Mouse (Mus musculus) layer of hippocampus, postnatal 36 days (tissue): ENCODE measurements around the gene Ang4. TPM values are rescaled to one million over a fixed set of nuclear protein-coding genes. Genes with fewer than 3 reads are reported as not detected.
"Not testable (repeated sequence)": the region's sequence is repeated elsewhere in the genome, so short reads cannot be mapped to it uniquely, and the experiment has no call there.

Source experiments
- DNase-seq, 2 experiments: peaks; one replicate each; pipeline ENCODE4 v3.0.0; 2022
- total RNA-seq, 2 experiments: library from RNA; stranded (reverse); gene quantifications; 2 replicates each; pipeline ENCODE4 v1.2.3; 2021

Ang4 gene
- not detected for total RNA-seq

DNA sequence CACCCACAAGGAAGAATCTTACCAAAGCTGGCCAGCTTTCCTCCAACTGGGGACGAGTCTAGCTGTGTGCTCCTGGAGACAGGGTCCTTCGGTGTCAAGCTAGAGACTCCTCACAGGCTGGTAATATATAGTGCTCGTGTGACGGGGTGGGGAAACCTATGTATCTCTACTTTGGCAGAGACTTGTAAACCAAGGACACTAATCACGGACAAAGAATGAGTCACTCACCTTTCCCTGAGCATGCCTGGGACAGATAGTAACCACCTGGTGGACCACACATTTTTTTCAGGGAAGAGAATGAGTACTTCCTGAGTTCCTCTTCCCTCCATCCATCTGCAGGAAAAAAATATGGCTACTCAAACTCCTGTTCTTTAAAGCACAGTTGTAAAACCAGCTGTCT lies at the start of gene Ang4:
TSS of gene Ang4 (minus strand) at position 101 of the 400 bp plus-strand sequence.
- DNase-seq, result no peak

DNA sequence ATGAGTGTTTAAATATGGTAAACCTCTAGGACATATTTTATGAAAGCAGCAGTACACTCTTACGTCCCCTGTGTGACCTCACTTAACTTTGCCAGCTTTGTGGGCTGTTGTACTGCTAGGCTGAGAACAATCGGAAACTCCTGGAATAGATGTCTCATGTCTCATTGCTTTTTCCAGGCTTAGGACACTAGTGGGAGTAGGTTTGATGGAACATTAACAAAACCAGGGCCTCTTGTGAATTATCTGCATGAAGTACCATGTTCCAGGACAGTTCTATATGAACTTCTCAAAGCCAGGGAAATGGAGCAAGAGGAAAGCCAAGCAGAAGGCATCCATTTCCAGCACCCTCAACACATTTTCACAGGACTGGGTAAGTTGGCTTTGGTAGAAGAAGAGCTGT lies 26.4 kb upstream of the Ang4 start, which contains the start of gene AY358078:
TSS of gene AY358078 (plus strand) at position 301 of the 400 bp plus-strand sequence.
- DNase-seq, result no peak

DNA sequence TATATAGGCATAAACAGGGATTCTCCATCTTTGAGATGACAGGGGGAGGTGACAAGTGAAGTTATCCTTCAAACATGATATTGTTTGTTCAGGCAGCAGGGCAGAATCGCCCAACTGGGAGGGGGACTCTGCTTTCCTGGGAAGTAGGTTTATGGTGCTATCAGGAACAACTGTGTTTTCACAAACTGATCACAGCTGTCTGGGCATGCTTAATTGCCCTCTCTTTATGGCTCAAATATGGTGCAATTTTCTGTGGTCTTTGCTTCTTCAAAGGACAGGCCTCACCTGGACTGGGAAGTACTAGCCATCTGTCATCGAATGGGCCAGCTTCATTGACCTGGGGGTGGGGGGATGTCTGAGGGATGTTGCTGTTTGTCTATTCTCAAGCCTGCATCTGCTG lies 20.7 kb upstream of the Ang4 start:
- no peak for DNase-seq

- no peak for DNase-seq
Observed at GRCm38 (mm10) chr14:51789196-51789595, 15.8 kb upstream of the Ang4 start.

DNA sequence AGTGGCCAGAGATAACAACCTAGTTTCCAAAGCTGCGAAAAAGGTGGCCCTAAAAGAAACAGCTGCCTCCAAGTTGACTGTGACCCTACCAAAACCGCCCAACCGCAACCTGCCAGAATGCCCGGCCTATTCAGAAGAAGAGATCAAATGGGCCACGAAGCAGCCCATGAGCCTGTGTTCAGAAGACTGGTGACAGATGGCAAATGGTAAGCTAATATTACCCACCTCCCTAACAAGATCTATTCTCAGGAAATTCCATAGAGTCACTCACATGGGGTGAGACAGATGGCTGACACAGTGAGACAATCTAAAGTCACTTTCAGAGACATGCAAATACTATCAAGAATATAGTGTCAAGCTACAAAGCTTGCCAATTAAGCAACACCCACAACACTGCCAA lies 13.7 kb upstream of the Ang4 start:
- DNase-seq, result no peak

- no peak for DNase-seq
Observed at GRCm38 (mm10) chr14:51786335-51786734, 12.9 kb upstream of the Ang4 start.

GRCm38 (mm10) chr14:51778865-51779481 lies 5.6 kb upstream of the Ang4 start:
- no peak for DNase-seq

DNA sequence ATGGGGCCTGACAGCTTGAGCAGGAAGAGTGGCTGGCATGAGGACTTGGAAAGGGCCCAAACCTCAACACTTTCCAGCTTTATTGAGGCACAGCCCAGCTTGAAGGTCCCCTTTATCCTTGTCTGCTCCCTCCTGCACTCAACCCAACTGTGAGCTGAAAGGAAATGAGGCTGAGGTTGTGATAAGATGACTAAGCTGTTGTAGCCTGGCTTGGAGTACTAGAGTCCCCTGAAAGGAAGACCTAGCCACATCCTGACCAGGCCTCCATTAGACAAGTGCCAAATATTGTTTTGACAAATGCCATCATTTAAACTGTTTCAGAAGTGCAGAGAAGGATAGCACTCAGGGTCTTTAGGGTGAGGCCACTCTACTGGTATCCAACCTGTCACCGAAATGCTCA lies 4.4 kb upstream of the Ang4 start:
- DNase-seq, result no peak

- not testable (repeated sequence) for DNase-seq
Observed at GRCm38 (mm10) chr14:51771378-51771777, 2.0 kb downstream of the Ang4 start.

DNA sequence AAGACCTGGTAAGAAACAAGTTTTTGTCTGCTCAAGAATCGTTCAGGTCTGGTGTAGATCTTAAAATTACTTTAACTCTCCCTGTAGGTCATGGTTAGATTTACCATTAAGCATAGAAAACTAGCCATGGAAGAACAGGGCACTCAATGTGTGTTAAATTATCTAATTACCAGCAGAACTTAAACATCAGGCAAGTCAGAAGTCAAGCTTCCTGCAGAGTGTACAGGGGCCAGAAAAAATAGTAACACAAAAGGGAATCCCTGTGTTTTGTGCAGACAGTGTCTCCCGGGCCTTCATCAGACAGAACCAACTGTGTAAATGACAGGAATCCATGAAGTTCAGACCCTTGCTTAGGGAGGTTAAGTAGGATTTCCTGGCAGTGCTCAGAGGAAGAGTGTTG lies 17.4 kb downstream of the Ang4 start:
- no peak for DNase-seq

DNA sequence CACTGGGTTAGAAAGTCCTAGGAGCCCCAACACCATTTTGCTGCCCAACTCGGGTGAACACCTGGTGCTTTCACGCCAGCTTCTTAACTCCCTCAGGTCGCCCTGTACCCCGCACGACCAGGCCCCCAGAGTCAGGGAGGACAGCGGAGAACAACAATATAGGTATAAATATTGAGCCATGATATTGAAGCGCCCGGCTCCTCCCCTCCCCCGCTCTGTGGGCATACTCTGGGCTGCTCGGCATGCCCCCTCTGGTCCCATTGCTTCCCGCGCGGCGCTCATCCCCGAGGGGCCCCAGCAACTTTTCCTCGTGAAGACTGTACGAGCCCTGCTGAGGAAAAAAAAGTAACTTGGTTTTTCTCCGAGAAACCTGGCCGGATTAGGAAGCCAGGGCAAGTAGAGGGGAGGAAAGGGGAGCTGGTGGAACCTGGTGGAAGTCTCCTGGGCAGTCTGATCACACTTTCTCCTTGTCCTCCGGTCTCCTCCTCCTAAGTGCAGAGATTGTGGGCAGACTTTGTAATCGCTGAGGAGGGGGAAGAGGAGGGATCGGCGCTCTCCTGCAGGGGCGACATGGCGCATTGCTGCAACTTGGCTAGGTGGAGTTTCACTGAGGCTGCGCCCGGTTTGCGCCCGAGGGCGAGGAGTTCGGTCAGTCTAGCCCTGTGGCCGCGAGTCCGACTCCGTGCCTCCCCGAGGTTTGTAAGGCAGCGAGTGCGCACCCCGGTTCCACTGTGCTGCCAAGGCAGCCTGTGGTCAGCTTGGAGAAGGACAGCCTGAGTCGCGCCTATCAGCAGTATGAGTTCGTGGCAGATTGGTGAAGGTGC lies 32.8 kb downstream of the Ang4 start:
- DNase-seq, result peak in 1 of 2 experiments; percentile 1

DNA sequence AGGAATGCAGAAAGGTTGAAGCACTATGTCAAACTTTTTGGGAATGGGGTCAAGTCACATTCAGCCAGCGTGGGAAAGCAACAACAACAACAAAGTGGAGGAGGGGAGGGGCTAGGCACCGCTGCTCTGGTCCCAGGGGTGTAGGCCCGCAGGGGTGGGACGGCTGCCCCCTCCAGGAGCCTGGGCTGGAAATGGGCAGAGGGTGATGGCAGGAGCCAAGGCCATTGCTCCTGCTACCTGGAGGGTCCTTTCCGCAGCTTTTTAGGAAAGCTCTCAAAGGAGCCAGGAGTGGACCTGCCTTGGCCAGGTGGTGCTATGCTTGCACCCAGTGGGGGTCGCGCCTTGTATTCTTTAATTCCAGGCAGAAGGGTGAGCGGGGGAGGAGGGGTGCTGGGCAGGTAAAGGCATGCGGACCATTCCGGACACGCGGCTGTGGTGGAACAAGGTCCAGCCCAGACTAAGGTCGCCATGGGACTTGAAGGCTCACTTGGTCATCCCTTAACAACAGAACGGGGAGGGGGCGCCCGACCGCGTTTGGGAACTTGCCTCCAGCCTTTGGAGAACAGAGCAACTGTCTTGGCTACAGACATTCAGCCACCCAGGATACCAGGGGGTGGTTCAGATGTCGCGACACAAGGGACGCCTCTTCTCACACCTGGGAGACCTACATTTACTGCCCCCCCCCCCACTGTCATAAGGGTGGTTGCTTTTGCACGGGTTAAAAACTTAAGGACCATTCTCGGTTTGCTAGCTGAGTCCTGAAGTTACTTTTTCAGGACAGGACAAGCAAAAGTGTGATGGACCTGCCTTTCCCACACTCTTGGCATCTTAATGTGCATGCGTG lies 34.0 kb downstream of the Ang4 start:
- no peak for DNase-seq

DNA sequence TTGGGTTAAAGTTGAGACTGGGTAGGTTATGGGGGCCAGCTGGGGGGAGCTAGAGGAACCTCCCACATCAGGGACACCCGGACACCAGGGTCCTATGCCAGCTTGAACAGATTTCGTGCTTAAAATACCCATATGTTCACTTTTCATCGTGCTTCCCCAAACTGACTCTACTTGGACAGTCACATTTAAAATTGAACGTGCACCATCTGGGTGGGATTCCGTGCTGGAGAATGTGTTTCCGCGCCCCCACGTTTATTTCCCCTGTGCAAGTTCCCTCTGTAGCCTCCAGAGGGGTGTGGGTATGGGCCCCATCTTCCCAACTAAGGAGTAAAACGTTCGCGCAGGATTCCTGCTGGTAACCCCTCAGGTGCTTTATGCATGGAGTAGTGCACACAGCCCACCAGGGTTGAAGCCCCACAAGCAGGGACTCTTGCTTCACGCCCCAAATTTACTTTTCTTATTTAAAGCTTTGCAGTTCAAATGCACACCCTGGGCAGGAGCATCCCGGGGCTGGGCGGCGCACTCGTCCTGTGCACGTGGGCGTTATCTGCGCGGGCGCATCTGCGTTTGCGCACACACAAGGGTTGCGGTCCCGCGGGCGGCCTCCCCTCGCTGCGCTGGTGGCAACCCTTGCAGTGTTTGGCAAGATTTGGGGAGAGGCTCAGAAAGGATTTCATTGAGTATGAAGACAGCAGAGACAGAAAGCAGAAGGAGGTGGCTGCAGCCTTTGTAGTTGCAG lies 34.8 kb downstream of the Ang4 start:
- DNase-seq, result peak; percentile 21 to 35

DNA sequence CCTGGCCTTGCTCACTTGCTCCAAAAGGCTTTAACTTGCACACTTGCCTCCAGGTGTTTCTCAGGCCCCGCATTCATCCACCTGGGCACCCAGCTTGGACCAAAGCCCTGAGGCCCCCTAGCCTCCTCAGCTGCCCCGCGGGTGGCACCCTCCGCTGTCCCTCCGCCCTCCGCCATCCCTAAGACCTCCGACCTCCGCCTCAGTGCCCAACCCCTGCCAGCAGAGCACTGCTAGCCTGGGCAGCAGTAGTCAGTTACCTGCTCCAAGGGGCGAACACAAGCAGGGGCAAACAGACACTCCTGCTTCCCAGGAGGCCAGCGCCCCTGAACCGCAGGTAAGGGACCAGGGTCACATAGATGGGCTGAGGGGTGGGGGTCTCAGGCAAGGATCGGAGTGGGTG lies 35.4 kb downstream of the Ang4 start:
- DNase-seq, result no peak

- no peak for DNase-seq
Observed at GRCm38 (mm10) chr14:51717083-51717482, 56.3 kb downstream of the Ang4 start, which contains the start of gene Gm5800. Gene Gm5800, minus strand, starts transcription at chr14:51717183.

Other genes with a start within 250 kb of the Ang4 start
- not detected for gene Gm5622, start 220.8 kb downstream of the Ang4 start, total RNA-seq
- gene Gm17175, start 199.5 kb downstream of the Ang4 start, total RNA-seq, result not detected
- not detected for gene Gm17174, start 181.5 kb downstream of the Ang4 start, total RNA-seq
- gene Gm17078, start 162.3 kb downstream of the Ang4 start, total RNA-seq, result not detected
- gene Gm4181, start 137.9 kb downstream of the Ang4 start, total RNA-seq, result not detected
- not detected for gene Gm17079, start 78.1 kb downstream of the Ang4 start, total RNA-seq
- gene Gm5800, start 56.4 kb downstream of the Ang4 start, total RNA-seq, result not detected
- not detected for gene AY358078, start 26.5 kb upstream of the Ang4 start, total RNA-seq
- not detected for gene Ear6, start 80.1 kb upstream of the Ang4 start, total RNA-seq
- gene Mettl17, start 111.3 kb upstream of the Ang4 start, total RNA-seq, result 10 to 100 TPM; 40.8 to 50.5 TPM
- 10 to 100 TPM in 1 of 2 experiments, 1 to 10 TPM in 1; 8.1 to 11.0 TPM for gene Slc39a2, start 119.3 kb upstream of the Ang4 start, total RNA-seq
- gene Ndrg2, start 140.6 kb upstream of the Ang4 start, total RNA-seq, result 100 to 1,000 TPM; 824 to 861 TPM
- gene Tppp2, start 144.8 kb upstream of the Ang4 start, total RNA-seq, result not detected
- not detected for gene Rnase13, start 149.2 kb upstream of the Ang4 start, total RNA-seq
- 10 to 100 TPM; 31.4 to 39.9 TPM for gene Arhgef40, start 211.1 kb upstream of the Ang4 start, total RNA-seq
- under 1 TPM in 1 of 2 experiments, not detected in 1; 0.65 TPM for gene Tmem253, start 242.1 kb upstream of the Ang4 start, total RNA-seq
- gene Zfp219, start 247.1 kb upstream of the Ang4 start, total RNA-seq, result 10 to 100 TPM; 42.5 to 44.4 TPM